In genomic region chr7:108750673-108751072, GRCm38 (mm10) we compare ENCODE assay signal across 25 mouse cellular contexts. TPM values are rescaled to one million over a fixed set of nuclear protein-coding genes. Genes with fewer than 3 reads are reported as not detected.
"Had no signal": no experiment of that assay in that cellular context is flagged by ENCODE, and none has a peak within 500 bp of the region (broad histone marks: within the 10 kb centered on the region; RNA-seq: fewer than 3 reads in every experiment).

Gene Olfr513, plus strand, starts transcription at chr7:108750973.

- H3K4me3 ChIP-seq: neural tube, embryonic 13.5 days; neural tube, embryonic 15.5 days; stomach, embryonic 15.5 days had no signal

- H3K27me3 ChIP-seq: neural tube, embryonic 13.5 days; neural tube, embryonic 15.5 days; stomach, embryonic 15.5 days had no signal

- H3K4me1 ChIP-seq: neural tube, embryonic 13.5 days; neural tube, embryonic 15.5 days; stomach, embryonic 15.5 days had no signal

- DNase-seq: retina, postnatal 1 day; right cerebral cortex, adult 18-20 months; right cerebral cortex, postnatal 14 days; right cerebral cortex, postnatal 25 days; right cerebral cortex, postnatal 4 days; spleen, adult 18-20 months; thymus, adult 18-20 months; thymus, adult 2 months; thymus, postnatal 14 days; thymus, postnatal 25 days; thymus, postnatal 36 days; thymus, postnatal 4 days had no signal

- H3K4me2 ChIP-seq: neural tube, embryonic 13.5 days; neural tube, embryonic 15.5 days; stomach, embryonic 15.5 days had no signal

- H3K36me3 ChIP-seq: neural tube, embryonic 13.5 days; neural tube, embryonic 15.5 days; stomach, embryonic 15.5 days had no signal

- H3K9ac ChIP-seq: neural tube, embryonic 13.5 days; neural tube, embryonic 15.5 days; stomach, embryonic 15.5 days had no signal

- H3K9me3 ChIP-seq: neural tube, embryonic 13.5 days; neural tube, embryonic 15.5 days; stomach, embryonic 15.5 days had no signal

- H3K27ac ChIP-seq: neural tube, embryonic 13.5 days; neural tube, embryonic 15.5 days; stomach, embryonic 15.5 days; stomach, postnatal 0 days had no signal

RNA-seq across cellular contexts. Expression of gene Olfr513, which starts in this region (rescaled TPM):
- total RNA-seq: neutrophil, adult 5-6 weeks had no signal
- polyA plus RNA-seq: neural tube, embryonic 13.5 days; neural tube, embryonic 14.5 days; neural tube, embryonic 15.5 days; small intestine, adult 2 months; spleen, adult 2 months; stomach, embryonic 14.5 days; stomach, embryonic 15.5 days; stomach, embryonic 16.5 days; stomach, postnatal 0 days; testis, adult 2 months; thymus, adult 2 months; thymus, postnatal 0 days; urinary bladder, adult 2 months had no signal
